Mouse (Mus musculus): ENCODE measurements at regions not wholly inside any gene's neighbourhood (a gene's known extent, or its start where the extent isn't known, plus 50 kb on each side); places are given as distances from the start of the nearest gene placed in this dataset.
A peak's percentile ranks its signal among the peaks of the same experiment; 100 is the strongest.

DNA sequence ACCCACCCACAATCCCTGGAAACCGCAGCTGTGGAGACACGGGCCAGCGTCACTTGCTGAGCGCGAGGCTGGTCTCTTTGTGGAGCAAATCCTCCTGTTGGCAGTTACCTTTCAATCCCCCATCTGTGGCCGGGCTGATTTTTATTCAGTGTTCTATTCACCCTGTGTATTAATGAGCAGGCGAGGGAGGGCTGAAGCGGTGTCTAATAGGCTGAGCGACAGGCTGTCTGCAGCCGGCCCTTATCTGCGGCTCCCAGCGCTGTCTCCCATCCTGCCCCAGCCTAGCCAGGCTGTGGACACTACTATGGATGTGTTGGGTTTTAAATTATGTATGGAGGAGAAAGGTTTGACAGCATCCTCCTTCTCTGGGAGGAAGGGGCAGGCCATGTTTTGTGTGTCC, 138.3 kb upstream of the Gm26897 start:
- no peak for DNase-seq (ENCODE audit: low spot score)

DNA sequence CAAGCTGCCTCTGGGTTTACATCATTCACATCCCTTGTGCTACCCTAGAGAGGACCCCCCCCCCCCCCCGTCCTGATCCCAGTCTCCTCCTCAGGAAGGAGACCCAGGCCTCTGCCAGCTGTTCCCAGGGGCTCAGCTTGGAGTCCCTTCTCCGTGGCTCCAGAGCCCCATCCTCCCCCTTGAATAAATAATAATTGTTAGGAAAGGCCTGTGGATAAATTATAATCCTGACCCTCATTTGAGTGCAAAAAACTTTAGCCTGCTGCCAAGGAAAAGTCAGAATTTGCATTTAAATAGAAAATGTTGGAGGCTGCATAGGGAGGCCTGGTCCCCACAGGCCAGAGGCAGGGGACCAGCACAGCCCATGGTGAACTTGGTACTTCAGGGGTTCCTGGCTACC, 136.0 kb upstream of the Gm26897 start:
- no peak for DNase-seq (ENCODE audit: low spot score)

DNA sequence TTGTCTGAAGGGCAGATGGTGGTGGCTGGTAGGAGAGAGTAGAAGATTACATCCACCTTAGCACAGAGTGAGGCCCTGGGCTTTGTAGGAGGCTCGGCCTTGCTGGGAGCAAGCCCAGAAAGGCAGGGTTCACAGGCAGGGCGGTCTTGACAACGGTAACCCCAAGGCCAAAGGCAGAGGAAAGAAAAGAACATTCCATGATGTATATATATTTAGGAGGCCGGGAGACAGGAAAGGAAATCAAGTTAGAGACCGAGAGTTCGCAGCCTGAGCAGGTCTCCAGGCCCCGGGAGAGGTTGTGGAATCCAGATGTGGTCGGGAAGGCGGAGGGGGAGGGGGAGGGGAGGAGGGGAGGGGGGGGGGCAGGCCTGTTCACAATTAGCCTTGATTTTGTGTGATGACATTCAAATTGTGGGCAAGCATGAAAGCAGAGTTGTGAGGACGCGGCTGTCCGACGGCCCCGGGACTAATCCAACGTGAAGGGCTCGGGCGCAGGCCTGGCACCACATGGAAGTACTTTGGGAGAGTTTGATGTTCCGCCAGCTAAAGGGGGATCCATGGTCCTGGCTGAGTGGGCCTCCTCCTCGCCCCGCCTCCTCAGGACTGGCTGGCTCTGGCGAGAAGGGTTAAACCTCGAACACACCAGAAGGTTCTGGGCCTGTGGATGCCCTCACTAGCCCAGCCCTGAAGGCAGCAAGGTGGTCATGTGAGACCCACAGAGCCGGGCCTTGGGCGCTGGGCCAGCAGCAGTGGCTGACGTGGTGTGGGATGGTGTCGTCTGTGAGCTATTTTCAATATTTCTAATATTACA, 131.8 kb upstream of the Gm26897 start:
- peak; percentile 33 for DNase-seq (ENCODE audit: low spot score)

DNA sequence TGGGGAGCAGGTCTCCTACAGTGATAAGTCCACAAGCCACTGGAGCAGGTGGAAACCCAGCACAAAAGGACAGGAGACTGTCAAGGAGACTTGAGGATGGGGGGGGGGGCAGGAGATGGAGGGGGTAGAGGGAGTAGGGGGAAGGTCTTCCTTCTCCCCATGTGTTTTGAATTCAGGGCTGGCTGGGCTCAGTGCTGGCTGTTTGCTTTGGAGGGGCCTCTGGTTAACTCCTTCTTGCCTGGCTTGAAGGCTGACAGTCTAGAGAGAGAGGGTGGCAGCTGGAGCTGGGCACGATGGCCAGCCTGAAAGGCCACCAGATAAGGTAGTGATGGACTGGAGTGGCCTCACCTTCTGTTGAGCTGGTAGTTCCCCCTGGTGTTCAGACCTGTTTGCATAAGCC, 120.0 kb upstream of the Gm26897 start:
- no peak for DNase-seq (ENCODE audit: low spot score)

DNA sequence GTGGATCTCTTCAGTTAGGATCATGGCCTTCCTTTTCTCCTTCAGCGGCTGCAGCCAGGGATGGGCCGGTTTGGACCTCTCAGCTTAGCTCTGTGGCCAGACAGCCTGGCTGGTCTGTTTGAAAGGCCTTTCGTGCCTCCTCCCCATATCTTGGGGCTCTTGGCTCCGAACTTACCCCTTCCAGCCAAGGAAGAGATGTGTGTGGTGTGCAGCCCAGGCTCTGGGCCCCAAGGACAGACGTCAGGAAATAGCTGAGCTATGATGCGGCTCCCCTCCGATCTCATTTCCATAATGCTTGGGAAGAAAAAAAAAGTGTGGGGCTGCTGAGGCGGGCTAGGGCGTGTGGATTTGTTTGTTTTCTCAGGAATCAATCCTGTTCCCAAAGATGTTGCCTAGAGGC, 113.8 kb upstream of the Gm26897 start:
- DNase-seq (ENCODE audit: low spot score) = no peak

DNA sequence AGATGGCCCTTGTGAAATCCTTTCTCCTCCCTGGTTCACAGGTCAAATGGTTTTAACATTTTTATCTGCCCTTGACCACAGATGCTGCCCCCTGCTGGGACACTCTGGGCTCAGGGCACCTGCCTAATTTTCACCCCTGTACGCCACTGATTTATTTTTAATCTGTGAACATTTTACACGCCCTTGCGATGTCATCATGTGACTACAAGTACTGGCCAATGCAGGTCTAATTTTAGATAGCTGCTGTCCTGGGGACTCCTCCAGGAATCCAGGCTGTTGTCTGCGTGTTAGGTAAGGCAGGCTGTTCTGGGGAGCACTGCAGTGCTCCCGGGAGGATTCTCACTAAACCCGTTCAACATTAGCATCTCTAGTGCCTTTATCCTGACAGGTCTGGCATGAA, 113.1 kb upstream of the Gm26897 start:
- DNase-seq (ENCODE audit: low spot score) = peak; percentile 14

DNA sequence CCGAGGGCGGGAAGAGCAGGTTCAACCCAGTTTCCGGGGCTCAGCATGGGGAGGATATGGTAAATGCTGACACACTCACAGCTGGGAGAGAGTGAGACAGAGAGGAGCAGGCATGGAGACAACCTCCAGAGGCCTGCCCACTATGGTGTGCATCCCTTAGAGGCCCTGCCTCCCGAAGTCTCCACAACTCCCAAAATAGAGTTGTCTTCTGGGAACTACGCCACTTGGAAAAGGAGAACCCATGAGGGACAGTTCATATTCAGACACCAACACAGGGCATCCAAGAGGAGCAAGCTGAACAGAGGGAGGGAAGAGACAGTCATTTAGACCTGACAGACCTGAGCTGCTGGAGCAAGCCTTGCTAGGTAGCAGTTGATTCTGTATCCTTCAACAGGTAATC, 111.2 kb upstream of the Gm26897 start:
- no peak for DNase-seq (ENCODE audit: low spot score)

DNA sequence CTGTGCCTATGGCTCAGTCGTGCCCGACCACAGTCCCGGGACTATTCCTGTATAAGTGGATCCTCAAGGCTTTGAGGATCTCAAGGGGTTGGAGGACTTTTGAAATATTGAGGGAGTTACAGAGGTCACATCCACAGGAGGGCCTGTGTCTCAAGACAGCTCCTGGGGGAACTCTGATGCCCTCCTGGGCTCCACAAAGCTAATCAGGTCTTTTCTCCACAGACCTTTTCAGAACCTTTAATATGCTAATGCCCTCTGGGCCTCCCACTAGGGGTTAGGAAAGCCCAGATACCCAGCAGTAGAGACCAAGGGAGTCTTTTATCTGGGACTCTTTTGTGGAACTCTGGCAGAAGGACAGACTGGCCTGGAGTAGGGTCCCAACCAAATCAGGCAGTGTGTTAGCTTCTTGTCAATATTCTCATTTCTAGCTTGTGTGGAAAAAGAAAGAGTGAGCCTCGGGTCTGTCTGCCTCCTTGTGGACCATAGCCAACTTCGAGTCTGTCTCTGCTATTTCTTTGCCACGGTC, 107.4 kb upstream of the Gm26897 start:
- no peak for DNase-seq (ENCODE audit: low spot score)

DNA sequence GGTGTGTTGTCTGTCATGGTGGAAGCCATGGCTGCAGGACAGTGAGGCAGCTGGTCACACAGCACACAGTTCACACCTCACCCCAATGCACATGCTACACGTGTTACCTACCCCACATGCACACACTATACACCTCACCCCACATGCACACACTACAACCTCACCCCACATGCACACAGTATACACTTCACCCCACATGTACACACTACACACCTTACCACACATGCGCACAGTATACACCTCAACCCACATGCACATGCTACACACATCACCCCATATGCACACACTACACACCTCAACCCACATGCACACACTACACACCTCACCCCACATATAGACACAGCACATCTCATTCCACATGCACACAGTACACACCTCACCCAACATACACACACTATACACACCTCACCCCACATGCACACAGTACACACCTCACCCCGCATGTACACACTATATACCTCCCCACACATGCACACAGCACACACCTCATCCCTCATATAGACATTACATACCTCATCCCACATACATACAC, 103.3 kb upstream of the Gm26897 start:
- no peak for DNase-seq (ENCODE audit: low spot score)

DNA sequence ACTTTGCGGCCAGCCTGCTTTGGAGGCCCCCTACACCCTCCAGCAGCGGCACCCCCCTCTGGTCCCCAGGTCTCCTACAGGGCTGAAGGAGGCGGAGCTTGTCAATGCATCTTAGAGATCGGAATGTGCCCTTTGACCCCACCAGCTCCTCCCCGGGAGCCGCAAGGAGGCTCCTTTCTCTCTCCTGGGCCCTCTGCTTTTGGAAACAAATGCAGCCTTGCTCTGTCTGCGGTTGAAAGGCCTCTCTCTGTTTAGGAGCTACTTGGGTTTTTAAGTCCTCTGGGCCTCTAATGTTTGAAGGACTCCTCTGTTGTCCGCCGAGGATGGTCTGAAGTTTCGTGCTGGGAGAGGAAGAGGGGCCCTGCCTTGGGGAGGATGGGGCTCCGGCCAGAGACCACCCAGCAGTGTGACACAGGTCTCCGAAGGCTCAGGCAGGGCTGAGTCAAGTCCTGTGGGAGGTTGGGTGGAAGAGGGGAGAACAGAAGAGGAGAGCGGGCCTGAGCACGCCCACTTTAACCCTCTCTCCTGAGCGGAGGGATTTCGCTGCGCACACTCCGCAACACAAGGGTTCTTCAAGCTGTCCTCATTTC, 102.1 kb upstream of the Gm26897 start:
- DNase-seq (ENCODE audit: low spot score) = no peak

DNA sequence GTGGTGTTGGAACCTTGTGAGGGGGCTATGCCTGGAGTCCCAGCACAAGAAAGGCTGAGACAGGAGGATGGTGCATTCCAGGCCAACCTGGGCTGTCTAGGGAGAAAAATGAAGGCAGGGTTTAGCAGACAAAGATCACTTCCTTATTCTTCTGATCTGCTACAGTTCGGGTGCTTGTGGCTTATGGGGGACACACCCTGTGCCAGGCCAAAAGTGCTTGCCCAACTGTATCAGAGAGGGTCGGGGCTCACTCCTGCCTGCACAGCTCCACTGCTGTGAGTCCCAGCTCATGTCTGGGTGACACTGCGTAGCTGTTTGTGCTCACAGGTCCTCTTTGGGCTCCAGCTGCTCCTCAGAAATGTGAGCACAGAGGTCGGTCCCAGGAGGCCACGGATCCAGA, 98.6 kb upstream of the Gm26897 start:
- no peak for DNase-seq (ENCODE audit: low spot score)

DNA sequence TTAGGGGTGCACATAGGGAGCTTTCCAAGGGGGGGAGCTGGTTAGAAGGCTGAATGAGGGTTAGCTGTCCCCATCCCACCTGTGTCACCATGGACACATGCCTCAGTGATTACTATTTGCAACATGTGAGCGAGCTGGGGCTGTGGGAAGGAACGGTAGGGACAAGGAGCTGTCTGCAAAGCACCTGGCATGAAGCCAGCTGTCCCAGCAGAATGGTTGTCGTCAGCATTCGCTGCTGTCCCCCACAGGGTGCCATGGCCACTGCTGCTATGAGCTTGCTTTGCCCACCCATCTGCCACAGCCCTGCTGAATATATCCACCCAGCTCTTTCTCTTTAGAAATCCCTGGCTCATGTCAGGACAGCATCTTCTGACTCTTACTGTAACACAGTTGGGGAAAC, 96.8 kb upstream of the Gm26897 start:
- DNase-seq (ENCODE audit: low spot score) = no peak

DNA sequence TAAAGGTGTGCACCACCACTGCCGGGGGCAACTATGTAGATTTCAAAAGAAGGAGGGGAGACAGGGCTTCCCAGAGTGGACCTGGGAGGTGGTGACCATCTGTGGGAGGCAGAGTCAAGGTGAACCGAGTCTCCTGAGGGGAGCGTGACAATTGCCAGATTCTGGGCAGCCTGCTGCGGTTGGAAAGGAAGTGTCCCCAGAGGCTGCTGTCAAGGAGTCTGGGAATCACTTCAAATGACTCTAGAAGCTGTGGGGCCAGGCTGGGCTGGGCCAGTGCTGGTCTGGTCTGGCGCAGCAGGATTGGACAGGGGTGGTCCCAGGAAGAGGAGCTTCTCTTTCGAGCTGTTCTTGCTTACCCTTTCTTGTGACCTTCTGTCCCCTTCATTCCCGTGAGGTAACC, 95.4 kb upstream of the Gm26897 start:
- DNase-seq (ENCODE audit: low spot score) = no peak

DNA sequence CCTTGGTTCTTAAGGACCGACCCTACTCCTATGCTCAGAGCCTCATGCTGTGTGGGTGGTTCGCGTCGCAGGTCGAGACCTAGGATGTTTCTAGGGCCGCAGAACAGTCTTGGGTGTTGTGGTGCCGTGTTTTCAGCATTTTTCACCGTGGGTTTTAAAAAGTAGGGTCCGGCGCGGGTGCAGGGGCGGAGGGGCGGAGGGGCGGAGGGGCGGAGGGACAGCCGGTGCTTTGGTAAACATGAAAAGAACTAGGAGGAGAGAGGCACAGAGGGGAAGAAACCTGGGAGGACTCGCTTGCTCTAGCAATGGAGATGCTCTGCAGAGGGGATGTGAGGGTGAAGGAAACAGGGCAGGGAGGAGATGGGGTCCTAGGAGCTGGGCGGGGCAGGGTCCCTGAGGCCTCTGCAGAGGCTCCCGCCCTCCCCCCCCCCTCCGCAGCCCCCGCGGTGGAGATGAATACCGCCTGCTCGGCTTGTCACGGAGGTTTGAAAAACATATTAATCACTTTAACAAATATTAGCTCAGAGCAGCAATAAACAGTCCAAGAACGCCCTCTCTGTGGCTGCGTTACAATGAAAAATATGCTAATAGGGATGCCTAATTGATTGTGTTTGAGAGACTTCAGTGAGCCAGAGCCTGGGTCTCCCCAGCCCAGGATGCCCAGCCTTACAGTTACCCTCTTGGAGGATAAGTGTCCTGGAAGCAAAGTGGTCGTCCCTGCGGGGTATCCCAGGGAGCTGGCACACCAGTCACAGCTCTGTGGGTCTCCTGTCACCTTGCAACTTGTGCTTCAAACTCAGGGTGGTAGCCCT, 94.0 kb upstream of the Gm26897 start:
- no peak for DNase-seq (ENCODE audit: low spot score)

DNA sequence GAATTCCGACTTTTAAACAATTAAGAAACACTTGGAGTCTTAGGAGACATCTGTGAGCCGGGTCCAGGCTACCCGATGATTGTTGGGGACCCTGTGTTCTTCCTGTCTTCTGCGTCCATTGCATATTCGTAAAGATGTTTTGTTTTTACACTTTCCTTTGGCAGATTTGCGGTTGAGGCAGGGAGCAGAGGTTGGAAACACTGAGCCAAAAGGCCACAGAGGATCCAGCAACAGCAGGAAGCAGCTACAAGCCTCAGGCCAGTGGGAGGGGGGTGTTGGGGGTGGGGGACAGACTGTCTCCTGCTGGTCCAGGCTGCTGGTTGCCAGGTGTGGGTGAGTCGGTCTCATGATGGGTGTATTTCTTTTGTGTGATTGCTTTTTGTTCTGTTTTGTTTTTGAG, 92.7 kb upstream of the Gm26897 start:
- no peak for DNase-seq (ENCODE audit: low spot score)

DNA sequence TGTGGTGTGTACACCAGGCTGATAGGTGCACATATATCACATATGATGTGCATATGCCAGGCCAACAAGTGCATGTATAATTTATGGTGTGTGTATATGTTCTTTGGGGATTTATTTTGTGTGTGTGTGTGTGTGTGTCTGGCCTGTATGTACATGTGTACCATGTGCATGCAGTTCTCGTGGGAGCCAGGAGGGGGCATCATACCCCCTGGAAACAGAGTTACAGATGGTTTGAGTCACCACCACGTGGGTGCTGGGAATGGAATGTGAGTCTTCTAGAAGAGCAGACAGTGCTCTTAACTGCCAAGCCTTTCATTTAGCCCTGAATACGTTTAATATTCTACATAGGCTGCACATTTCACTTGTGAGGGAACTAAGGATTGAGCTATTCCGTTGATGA, 92.0 kb upstream of the Gm26897 start:
- no peak for DNase-seq (ENCODE audit: low spot score)

DNA sequence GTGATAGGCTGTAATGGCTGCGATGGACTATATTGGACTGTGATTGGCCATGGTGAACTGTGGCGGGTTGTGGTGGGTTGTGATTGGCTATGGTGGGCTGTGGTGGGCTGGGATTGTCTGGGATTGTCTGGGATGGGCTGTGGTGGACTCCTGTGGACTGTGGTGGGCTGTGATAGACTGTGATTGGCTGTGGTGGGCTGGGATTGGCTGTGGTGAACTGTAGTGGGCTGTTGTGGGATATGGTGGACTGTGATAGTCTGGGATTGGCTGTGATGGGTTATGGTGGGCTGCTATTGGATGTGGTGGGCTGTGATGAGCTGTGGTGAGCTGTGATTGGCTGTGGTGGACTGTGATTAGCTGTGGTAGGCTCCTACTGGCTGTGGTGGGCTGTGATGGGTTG, 89.6 kb upstream of the Gm26897 start:
- no peak for DNase-seq (ENCODE audit: low spot score)

DNA sequence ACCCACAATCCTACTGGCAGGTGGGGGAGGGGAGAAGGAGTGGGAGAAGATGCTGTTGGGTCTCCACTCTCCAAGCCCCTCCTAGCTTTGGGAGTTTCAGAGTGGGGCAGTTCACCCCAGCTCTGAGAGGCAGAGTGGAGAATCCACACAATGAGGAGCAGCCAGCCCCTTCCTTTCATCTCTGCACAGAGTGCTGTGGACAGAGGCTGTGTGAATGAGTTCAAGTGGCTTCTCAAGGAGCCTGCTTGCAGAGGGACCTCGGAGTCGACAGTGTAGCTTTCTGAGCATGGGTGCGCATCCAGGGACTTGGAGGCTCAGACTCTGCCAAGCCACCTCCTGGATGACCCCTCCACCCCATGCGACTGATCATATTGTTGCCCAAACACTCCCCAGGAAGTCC, 88.9 kb upstream of the Gm26897 start:
- no peak for DNase-seq (ENCODE audit: low spot score)

DNA sequence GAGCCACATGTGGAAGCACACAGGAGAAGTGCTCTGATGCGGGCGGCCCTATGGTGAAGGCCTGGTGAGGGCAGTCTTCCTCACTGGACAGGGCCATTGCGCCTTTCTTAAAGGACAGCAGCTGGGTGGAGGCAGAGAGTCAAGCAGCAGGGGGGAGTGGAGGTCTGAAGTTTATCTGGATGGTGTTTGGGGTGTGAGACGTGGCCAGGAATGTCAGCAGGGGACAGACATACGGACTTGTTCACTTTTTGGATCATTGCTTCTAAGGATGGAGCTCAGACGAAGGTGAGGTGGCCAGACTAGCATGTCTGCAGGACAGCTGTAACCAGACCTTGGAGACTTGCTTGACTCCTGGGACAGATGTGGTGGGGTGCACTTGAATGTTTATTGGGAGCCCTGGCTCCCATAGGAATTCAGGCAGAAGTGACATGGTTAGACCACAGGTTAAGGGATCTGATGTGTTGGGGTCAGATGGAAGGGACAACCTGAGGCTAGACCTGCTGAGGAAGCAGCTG, 86.0 kb upstream of the Gm26897 start:
- DNase-seq (ENCODE audit: low spot score) = no peak

DNA sequence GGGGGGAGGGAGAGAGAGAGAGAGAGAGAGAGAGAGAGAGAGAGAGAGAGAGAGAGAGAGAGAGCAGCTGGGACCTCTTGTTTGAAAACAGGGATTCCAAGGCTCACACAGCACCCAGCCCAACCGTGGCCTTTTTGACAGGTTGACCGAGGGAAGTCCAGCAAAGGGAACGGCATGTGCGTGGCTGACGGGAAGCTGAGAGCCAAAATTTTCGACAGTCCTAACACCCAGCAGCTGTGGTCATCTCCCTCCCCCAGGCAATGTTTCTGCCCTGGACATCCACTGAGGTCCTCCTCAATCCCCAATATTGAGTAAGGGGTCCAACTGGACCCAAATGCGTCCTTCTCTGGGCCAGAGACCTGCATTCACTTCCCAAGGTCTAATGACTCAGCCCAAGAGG, 85.2 kb upstream of the Gm26897 start:
- no peak for DNase-seq (ENCODE audit: low spot score)

DNA sequence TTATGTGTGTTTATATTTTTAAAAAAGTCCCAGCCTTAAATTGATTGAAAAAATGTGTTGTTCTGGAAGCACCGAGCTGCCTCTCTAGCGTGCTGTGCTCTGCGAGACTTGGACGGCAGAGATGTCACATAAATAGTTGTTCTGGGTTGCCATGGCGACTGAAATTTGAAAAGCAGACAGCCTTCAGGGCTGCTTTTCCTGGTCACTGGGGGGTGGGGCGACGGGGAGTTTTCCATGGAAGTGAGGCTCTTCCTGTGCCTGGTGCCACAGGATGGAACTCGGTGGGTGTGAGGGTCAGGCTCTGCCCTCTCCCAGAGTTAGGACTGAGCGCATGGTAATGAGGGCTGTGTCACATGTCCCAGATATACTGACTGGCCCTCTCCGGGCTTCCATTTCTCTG, 84.7 kb upstream of the Gm26897 start:
- DNase-seq (ENCODE audit: low spot score) = peak; percentile 81

DNA sequence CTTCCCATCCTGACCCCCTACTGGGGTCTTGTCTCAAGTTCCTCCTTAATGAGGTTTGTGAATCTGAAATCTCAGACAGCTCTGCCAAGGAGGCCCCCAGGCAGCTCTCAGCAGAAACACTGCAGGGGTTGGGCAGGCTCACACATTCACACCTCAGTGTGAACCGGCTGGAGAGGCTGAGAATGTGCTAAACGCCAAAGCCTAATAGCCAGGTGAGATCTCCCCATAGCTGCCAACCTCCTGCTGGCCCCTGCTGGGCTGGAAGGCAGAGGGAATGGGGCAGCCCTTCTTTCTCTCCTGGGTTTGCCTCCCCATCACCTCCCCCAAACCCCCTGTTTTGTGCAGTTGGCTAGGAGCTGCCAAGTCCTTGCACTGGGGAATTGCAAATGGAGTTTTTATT, 81.3 kb upstream of the Gm26897 start:
- DNase-seq (ENCODE audit: low spot score) = no peak

DNA sequence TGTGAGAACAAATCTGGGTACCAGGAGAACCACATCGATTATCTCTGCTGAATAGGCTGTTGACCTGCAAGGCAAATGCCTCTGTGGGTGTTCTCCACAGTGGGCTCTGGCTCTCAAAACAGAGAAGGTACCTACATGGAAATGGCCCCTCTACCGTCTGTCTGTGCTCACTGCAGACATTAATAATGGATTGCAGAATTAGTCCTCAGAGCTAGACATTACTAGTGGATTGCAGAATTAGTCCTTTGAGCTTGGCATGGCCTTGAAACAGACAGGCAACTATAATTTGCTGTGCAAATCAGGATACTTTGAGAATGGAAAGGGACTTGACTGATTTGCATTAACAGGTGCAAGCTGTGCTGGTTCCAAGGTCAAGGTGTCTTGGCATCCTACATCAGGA, 77.3 kb upstream of the Gm26897 start:
- DNase-seq (ENCODE audit: low spot score) = no peak

Measured in layer of hippocampus, adult 11-12 months (tissue).